Mouse (Mus musculus) intestine, embryonic 16.5 days (tissue): ENCODE data around the gene Flt1. TPM values are rescaled to one million over a fixed set of nuclear protein-coding genes. Genes with fewer than 3 reads are reported as not detected.

Experiments
- ATAC-seq: fragments of 200-750 bp; cut with Nextera tagmentation; 2 replicates; pipeline ENCODE4 v1.8.0; 2017; ENCODE audit warnings: moderate TSS enrichment, moderate library complexity
- H3K27ac ChIP-seq: fragments of 300-500 bp; sonication (generic); 2 replicates; pipeline ENCODE4 v1.5.1; 2014; ENCODE audit warnings: mild to moderate bottlenecking, low read length
- H3K27me3 ChIP-seq: fragments of 300-500 bp; sonication (generic); replicated peaks from 2 replicates; pipeline ENCODE4 v1.6.1; 2014; ENCODE audit warnings: low read length, control low read depth, mixed read lengths; ENCODE audit not compliant: control insufficient read depth, insufficient read depth
- H3K36me3 ChIP-seq: fragments of 300-500 bp; sonication (generic); 2 replicates; pipeline ENCODE4 v1.6.1; 2014; ENCODE audit warnings: low read length, control low read depth; ENCODE audit not compliant: control insufficient read depth, insufficient read depth
- H3K4me1 ChIP-seq: fragments of 300-500 bp; sonication (generic); 2 replicates; pipeline ENCODE4 v1.6.1; 2014; ENCODE audit warnings: low read length, control low read depth, mixed read lengths; ENCODE audit not compliant: control insufficient read depth, insufficient read depth
- H3K4me2 ChIP-seq: fragments of 300-500 bp; sonication (generic); 2 replicates; pipeline ENCODE4 v1.6.1; 2014; ENCODE audit warnings: low read depth, low read length, control low read depth
- H3K4me3 ChIP-seq: fragments of 300-500 bp; sonication (generic); 2 replicates; pipeline ENCODE4 v1.5.1; 2014; ENCODE audit warnings: mild to moderate bottlenecking, low read length
- H3K9ac ChIP-seq: fragments of 300-500 bp; sonication (generic); 2 replicates; pipeline ENCODE4 v1.6.1; 2014; ENCODE audit warnings: low read depth, low read length
- H3K9me3 ChIP-seq: fragments of 300-500 bp; sonication (generic); 2 replicates; pipeline ENCODE4 v1.6.1; 2016; ENCODE audit warnings: low read length, control low read depth; ENCODE audit not compliant: control insufficient read depth
- WGBS: fragments of 180-500 bp; shearing (Covaris S2); extraction: QIAGEN DNeasy Blood & Tissue Kit; methylation state at CpG from one replicate; pipeline ENCODE4 v1.1.7; 2014; 5-methylcytosine and 5-hydroxymethylcytosine counted together
- polyA plus RNA-seq: library from polyadenylated mRNA; unstranded; fragments of >200 nt; fragmentation: Nextera tagmentation; extraction: Ambion mirVana; gene quantifications from 2 replicates; pipeline ENCODE4 v1.2.1, GENCODE M21; 2015

Gene Flt1
- polyA plus RNA-seq, 1 experiment from 2014 or later = 9.7 TPM

DNA sequence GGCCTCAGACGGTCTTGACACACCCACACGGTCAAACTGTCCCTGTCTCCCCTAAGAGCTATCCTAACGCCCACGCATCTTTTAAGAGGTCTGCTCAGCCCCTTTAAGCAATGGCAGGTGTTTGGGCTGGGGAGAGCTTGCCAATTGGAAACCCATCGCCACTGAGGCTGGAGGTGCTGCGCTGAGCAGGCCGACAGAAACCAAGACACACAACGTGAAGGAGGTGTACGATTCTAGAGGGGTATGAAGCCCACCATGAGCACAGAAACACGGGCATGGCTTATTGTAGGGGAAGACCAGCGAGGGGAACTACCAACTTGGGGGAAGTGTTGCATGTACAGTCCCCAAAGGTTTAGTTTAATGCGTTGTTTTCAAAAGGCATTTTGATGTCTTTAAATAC lies 1.7 kb upstream of the Flt1 start:
- H3K27me3 ChIP-seq = peaks cover 55% of the 10 kb centered on the region
- WGBS = 13% methylated on average over 12 of the region's 12 CpGs
- H3K36me3 ChIP-seq = no peaks in the 10 kb centered on the region
- H3K4me1 ChIP-seq = peaks cover 20% of the 10 kb centered on the region
- no peak overlapping the region for H3K9ac ChIP-seq
- no peak overlapping the region for H3K27ac ChIP-seq
- H3K9me3 ChIP-seq = no peaks in the 10 kb centered on the region
- ATAC-seq = no peak
- no peak overlapping the region for H3K4me3 ChIP-seq
- no peak overlapping the region for H3K4me2 ChIP-seq

DNA sequence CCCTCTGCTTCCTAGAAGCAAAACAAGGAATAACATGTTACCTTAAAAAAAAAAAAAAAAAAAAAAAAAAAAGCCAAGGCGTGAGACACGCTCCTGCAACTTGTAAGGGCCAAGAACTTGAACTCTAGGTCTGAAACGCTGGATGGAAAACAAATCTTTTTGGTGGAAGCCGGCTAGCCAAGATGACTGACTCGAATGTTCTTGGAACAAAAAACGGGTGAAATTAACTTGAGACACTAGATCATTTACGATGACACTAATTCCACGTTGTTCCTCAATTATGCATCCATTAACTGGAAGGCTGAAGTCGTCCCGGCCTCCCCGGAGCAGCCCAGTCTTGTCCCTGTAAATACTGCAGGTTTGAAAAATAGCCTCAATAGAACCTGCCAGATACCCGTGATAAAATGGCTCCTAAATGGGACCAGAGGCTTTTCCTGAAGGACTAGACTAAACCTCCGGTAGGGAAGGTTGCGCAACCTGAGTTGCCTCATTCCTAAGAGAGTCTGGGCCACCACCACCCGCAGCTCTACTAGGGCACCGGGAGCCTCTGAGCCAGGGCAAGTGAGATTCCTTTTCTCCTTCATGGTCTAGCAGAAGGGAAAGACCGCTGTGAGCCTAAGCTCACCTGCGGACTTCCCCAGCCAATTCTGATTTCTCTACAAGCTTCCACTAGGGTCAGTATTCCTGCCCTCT lies 1.0 kb upstream of the Flt1 start:
- Histone ChIP-seq H3K27ac (no peak overlapping the region), H3K4me2 (peak overlapping the region; percentile 80; the same call in 1 of the 2 replicates), H3K4me3 (peak overlapping the region; percentile 53), H3K9me3 (no peaks in the 10 kb centered on the region), H3K36me3 (no peaks in the 10 kb centered on the region), H3K27me3 (peaks cover 59% of the 10 kb centered on the region), H3K9ac (no peak overlapping the region), H3K4me1 (peaks cover 20% of the 10 kb centered on the region)
- ATAC-seq = no peak
- WGBS = 3% methylated on average over 18 of the region's 18 CpGs

DNA sequence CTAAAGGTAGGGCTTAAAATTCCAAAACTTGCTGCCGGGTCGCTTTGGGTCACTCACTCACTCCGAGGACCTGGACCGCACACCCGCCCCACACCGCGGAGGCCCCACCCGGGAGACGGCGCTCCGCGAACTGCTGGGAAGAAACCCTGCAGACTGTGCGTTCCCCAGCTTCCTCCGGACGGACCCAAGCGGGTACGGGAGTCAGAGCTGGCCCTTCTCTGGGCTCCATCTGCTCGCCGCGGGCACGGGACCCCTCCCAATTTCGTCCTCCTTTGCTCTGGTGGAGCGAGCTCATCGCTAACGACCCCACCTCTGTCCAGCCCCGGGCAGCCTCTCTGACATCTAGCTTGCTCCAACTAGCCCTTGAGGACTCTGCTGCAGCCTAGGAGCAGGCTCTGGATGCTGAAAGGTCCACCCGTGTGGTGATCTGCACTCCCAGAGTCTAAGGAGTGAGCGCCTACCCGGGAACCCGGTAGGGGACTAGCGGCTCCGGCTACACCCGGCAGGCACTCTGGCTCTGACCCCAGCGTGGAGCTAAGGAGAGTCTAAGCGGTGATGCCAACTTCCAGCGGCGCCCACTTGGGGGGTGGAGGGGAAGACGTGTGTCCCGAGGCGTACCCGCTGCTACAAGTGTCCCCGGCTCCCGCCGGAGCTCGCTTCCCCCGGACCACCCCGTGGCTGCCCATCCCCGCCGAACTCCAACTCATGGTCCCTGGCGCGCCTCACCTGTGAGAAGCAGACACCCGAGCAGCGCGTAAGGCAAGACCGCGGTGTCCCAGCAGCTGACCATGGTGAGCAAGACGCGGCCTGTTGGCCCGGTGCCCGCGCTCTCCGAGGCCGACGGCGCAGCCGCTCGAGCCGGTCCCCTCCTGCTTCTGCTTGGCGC lies 623 bp downstream of the Flt1 start:
- Histone ChIP-seq H3K27ac (peak overlapping the region; percentile 23), H3K4me3 (peak overlapping the region; percentile 53), H3K9ac (peak overlapping the region; percentile 50), H3K27me3 (peaks cover 61% of the 10 kb centered on the region), H3K36me3 (no peaks in the 10 kb centered on the region), H3K4me2 (peak overlapping the region; percentile 80), H3K4me1 (peaks cover 20% of the 10 kb centered on the region), H3K9me3 (no peaks in the 10 kb centered on the region)
- WGBS = under 1% methylated on average over 69 of the region's 69 CpGs
- peak; percentile 58 for ATAC-seq

DNA sequence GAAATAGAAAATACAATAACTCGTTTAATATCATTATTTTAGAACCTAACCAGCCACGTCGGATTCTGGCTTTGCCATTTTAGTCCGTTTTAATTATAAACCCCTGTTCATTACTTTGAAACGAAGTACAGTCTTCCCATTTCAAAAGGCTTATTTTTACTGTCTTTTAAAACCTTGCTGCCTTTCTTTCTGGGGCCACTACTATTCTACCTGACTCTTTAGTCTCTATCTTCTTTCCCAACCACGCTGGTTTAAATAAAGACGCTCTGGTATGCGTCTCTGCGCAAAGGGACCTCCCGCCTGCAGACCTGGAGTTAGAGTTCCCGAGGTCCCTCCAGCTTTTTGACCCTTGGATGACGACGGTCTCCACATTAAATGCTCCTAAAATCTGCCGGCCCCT lies 1.4 kb downstream of the Flt1 start:
- Histone ChIP-seq H3K9me3 (no peaks in the 10 kb centered on the region), H3K4me2 (no peak overlapping the region), H3K36me3 (no peaks in the 10 kb centered on the region), H3K9ac (no peak overlapping the region), H3K27ac (no peak overlapping the region), H3K4me3 (peak overlapping the region; percentile 53; the same call in 1 of the 2 replicates), H3K27me3 (peaks cover 63% of the 10 kb centered on the region), H3K4me1 (peaks cover 20% of the 10 kb centered on the region)
- WGBS = under 1% methylated on average over 14 of the region's 14 CpGs
- ATAC-seq = no peak

DNA sequence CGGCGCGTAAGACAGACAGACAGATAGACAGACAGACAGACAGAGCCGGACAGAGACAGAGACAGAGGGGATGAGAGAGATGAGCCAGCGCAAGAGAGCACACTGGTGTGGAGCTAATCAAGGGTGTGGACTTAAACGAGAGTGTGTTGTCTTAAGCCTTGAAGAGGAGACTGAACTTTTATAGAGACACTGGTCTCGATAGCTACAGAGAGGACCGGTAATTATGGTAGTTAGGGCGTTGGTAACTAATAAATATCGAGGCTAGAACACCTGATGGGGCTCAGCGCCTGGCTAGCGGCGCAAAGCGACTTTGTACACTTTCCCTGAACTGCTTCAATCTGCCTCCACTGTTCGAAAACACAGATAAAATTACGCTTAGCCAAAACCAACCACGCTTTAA lies 2.0 kb downstream of the Flt1 start:
- H3K27me3 ChIP-seq = peaks cover 67% of the 10 kb centered on the region
- H3K27ac ChIP-seq = no peak overlapping the region
- 8% methylated on average over 17 of the region's 17 CpGs for WGBS
- H3K9me3 ChIP-seq = no peaks in the 10 kb centered on the region
- H3K4me1 ChIP-seq = peaks cover 20% of the 10 kb centered on the region
- ATAC-seq = no peak
- no peak overlapping the region for H3K4me2 ChIP-seq
- no peaks in the 10 kb centered on the region for H3K36me3 ChIP-seq
- H3K9ac ChIP-seq = no peak overlapping the region
- peak overlapping the region; percentile 16 for H3K4me3 ChIP-seq

DNA sequence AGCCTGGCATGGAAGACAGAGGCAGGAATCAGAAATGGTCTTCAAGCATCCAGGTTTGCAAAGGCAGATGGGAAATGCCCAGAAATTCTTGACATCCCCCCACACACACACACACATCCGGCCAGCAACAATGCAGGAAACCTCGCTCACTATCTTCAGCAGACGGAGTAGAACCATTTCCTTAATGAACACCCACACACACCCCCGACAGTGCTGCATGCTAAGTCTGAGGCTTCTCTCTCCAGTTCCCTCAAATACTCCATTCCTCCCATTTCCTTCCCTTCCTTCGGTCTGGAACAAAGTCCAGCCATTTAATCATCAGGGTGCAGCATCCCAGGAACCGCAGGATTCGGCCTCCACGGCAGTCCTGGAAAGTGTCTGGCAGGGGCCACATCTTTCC lies 4.4 kb downstream of the Flt1 start:
- Histone ChIP-seq H3K9me3 (no peaks in the 10 kb centered on the region), H3K27ac (no peak overlapping the region), H3K4me3 (no peak overlapping the region), H3K4me1 (peaks cover 18% of the 10 kb centered on the region), H3K36me3 (no peaks in the 10 kb centered on the region), H3K9ac (no peak overlapping the region), H3K4me2 (no peak overlapping the region), H3K27me3 (peaks cover 48% of the 10 kb centered on the region)
- 26% methylated on average over 8 of the region's 8 CpGs for WGBS
- 0 out of 2 replicates have a peak, but pooled peaks have one; percentile 15 for ATAC-seq

DNA sequence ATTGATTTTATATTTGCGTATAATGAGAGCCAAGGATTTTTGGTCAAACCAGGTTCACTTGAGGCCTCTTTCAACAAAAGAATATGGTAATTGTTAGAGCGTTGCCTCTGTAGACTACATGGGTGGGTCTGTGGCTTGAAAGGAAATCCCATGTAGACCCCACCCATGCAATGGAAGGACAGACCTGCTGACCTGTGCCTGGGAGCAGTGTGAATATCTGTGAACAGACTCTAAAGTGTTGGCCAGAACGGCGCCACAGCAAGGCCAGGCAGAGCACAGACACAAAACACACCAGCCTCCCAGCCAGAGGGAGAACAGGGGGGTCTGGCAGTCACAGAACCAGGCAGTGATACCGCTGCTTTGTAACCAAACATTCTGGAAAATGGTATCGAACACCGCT lies 7.5 kb downstream of the Flt1 start:
- H3K27ac ChIP-seq = no peak overlapping the region
- H3K4me2 ChIP-seq = no peak overlapping the region
- peaks cover 24% of the 10 kb centered on the region for H3K27me3 ChIP-seq
- no peak for ATAC-seq
- H3K4me1 ChIP-seq = no peaks in the 10 kb centered on the region
- no peak overlapping the region for H3K4me3 ChIP-seq
- H3K9ac ChIP-seq = no peak overlapping the region
- no peaks in the 10 kb centered on the region for H3K9me3 ChIP-seq
- 77% methylated on average over 7 of the region's 7 CpGs for WGBS
- no peaks in the 10 kb centered on the region for H3K36me3 ChIP-seq

DNA sequence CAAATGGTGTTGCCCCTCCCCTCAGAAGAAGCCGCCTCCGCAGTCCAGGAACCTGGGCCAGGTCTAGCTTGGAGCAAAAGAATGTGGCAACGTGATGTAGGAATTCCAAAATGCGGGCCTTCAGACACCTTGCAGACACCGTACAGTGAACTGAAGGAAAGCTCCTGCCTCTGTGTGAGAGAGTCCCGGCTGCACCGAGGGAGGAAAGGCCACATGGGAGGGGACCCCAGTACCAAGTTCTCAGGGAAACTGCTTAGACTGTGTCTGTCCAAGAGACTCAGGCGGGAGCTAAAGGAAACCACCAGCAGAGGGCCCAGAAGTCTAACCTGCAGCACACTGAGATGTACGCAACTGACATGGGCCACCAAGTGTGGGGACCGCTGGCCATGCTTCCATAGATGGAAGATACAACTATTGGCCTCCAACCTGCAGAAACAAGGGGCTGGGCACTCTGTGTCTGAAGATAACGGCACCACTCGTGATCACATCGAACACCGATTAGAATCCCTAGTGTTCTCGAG lies 9.1 kb downstream of the Flt1 start:
- H3K9ac ChIP-seq = no peak overlapping the region
- peaks cover 14% of the 10 kb centered on the region for H3K27me3 ChIP-seq
- 72% methylated on average over 15 of the region's 15 CpGs for WGBS
- no peak overlapping the region for H3K4me2 ChIP-seq
- H3K4me3 ChIP-seq = no peak overlapping the region
- no peaks in the 10 kb centered on the region for H3K4me1 ChIP-seq
- no peak for ATAC-seq
- H3K36me3 ChIP-seq = no peaks in the 10 kb centered on the region
- H3K9me3 ChIP-seq = no peaks in the 10 kb centered on the region
- H3K27ac ChIP-seq = no peak overlapping the region

DNA sequence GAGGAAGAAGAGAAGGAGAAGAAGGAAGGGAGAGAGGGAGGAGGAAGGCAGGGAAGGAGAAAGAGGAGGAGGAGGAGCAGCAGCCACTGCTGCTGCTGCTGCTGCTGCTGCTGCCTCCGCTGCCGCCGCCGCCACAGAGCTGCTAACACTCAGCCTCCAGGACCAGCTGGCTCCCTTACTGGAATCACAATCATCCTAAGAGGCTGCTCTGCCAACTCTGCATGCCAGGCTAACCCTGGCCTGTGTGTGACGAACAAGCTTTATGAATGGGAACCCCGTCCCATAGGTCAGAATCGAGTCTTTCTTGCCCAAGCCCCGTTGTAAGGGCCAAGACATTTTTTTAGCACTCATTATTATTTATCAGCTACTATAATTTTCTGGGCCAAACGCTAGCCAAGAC lies 9.5 kb downstream of the Flt1 start:
- Histone ChIP-seq H3K4me1 (no peaks in the 10 kb centered on the region), H3K9me3 (no peaks in the 10 kb centered on the region), H3K27ac (no peak overlapping the region), H3K4me2 (no peak overlapping the region), H3K4me3 (no peak overlapping the region), H3K27me3 (peaks cover 13% of the 10 kb centered on the region), H3K36me3 (no peaks in the 10 kb centered on the region), H3K9ac (no peak overlapping the region)
- ATAC-seq = no peak
- WGBS = 77% methylated on average over 9 of the region's 9 CpGs
